Mouse (Mus musculus) olfactory bulb, adult 2 months (tissue): ENCODE results near the gene Hacd2. TPM values are rescaled to one million over a fixed set of nuclear protein-coding genes. Genes with fewer than 3 reads are reported as not detected.

ENCODE experiments used
- H3K27ac ChIP-seq: fragments of 200-500 bp; 2 replicates; pipeline ENCODE4 v1.5.1; 2012; ENCODE audit warnings: low read depth, low read length; ENCODE audit not compliant: insufficient read depth
- H3K4me1 ChIP-seq: fragments of 200-500 bp; 2 replicates; pipeline ENCODE4 v1.6.1; 2012; ENCODE audit warnings: low read length; ENCODE audit not compliant: control insufficient read depth, insufficient read depth
- H3K4me3 ChIP-seq: fragments of 200-500 bp; 2 replicates; pipeline ENCODE4 v1.5.1; 2012; ENCODE audit warnings: mild to moderate bottlenecking, low read depth, low read length, moderate library complexity; ENCODE audit not compliant: insufficient read depth
- CTCF ChIP-seq: fragments of 200-500 bp; IDR thresholded peaks from 2 replicates; pipeline ENCODE4 v1.5.1; 2012; ENCODE audit warnings: low read depth, mild to moderate bottlenecking, low read length, moderate library complexity; ENCODE audit not compliant: insufficient read depth
- POLR2A ChIP-seq: fragments of 200-500 bp; IDR thresholded peaks from 2 replicates; pipeline ENCODE4 v1.6.1; 2012; ENCODE audit warnings: mild to moderate bottlenecking, low read depth, low read length, moderate library complexity; ENCODE audit not compliant: insufficient read depth
- WGBS: fragments of 180-500 bp; shearing (Covaris S2); methylation state at CpG from one replicate; pipeline ENCODE4 v1.1.7; 2018; 5-methylcytosine and 5-hydroxymethylcytosine counted together
- polyA plus RNA-seq: library from polyadenylated mRNA; stranded (reverse); fragments of >200 nt; gene quantifications from 2 replicates; pipeline ENCODE4 v1.2.4, GENCODE M21; 2012; ENCODE audit warnings: low replicate concordance; ENCODE audit not compliant: missing spikeins, insufficient read depth, insufficient read length

Hacd2 gene
- polyA plus RNA-seq, 1 experiment, result not detected

DNA sequence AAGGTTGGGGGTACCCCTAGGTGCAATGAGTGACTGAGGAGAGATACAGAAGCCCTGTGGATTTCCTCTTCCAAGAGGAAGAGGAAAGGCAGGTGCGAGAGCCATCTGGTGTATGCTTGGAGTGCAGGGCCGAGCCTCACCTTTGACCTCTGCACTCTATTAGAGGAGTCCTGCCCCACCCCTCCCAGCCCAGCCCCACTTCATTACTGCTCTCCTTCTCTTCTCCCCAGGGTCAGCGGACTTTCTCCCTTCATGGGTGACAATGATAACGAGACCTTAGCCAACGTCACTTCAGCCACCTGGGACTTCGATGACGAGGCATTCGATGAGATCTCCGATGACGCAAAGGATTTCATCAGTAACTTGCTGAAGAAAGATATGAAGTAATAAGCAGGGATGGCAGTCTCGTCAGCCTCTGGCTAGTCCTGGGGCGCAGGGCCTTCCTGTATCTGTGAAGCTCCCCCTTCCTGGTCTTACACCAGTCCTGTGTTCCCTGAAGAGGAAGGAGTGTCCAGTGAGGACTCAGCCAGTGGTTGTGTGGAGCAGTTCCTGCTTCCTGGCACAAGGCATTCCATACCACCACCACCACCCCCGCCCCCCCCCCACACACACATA, 35.9 kb upstream of the Hacd2 start:
- Histone ChIP-seq H3K4me3 (no peak overlapping the region), H3K27ac (no peak overlapping the region), H3K4me1 (peaks cover under 1% of the 10 kb centered on the region; the same call in 1 of the 2 replicates)
- WGBS, result 98% methylated on average over 13 of the region's 13 CpGs
- TF ChIP-seq POLR2A (no peak), CTCF (no peak)

DNA sequence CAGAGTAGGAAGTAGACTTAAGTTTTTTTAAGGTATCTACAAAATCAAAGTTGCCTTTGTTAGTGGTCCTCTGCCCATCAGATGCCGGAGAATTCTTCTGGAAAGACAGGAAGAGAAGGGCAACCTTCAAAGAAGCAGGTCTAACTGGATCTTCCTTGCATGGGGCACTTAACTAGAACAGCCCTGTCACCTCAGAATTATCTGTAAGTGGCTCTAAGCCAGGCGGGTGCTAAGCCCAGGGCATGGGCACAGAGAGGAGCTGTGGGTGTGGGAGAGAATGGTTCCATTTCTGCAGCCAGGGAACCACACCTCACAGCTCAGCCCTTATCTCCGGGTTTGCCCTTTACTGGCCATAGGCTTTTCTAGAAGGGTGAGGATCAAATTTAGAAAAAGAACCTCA, 30.9 kb upstream of the Hacd2 start:
- no peak for TF ChIP-seq CTCF
- no peak overlapping the region for H3K27ac ChIP-seq
- no peak overlapping the region for H3K4me3 ChIP-seq
- peaks cover 24% of the 10 kb centered on the region for H3K4me1 ChIP-seq
- WGBS, result 88% methylated on average over 3 of the region's 3 CpGs

GRCm38 (mm10) chr16:34992854-34993253, 29.4 kb upstream of the Hacd2 start:
- Histone ChIP-seq H3K4me3 (no peak overlapping the region), H3K4me1 (peaks cover 37% of the 10 kb centered on the region), H3K27ac (peak overlapping the region; percentile 7; the same call in 1 of the 2 replicates)
- TF ChIP-seq CTCF, result no peak
- no peak for TF ChIP-seq POLR2A
- 62% methylated on average over 5 of the region's 5 CpGs for WGBS

- H3K4me3 ChIP-seq, result no peak overlapping the region
- TF ChIP-seq CTCF, result no peak
- TF ChIP-seq POLR2A, result no peak
- H3K4me1 ChIP-seq, result peaks cover 37% of the 10 kb centered on the region
- H3K27ac ChIP-seq, result peak overlapping the region; percentile 59; the same call in 1 of the 2 replicates
- WGBS, result 86% methylated on average over 10 of the region's 10 CpGs
Observed at GRCm38 (mm10) chr16:34993694-34994330, 28.4 kb upstream of the Hacd2 start.

- peaks cover 37% of the 10 kb centered on the region for H3K4me1 ChIP-seq
- H3K27ac ChIP-seq, result peak overlapping the region; percentile 59
- no peak overlapping the region for H3K4me3 ChIP-seq
- TF ChIP-seq CTCF (no peak), POLR2A (no peak)
- WGBS, result 52% methylated on average over 9 of the region's 9 CpGs
Observed at GRCm38 (mm10) chr16:34994641-34995141, 27.5 kb upstream of the Hacd2 start.

DNA sequence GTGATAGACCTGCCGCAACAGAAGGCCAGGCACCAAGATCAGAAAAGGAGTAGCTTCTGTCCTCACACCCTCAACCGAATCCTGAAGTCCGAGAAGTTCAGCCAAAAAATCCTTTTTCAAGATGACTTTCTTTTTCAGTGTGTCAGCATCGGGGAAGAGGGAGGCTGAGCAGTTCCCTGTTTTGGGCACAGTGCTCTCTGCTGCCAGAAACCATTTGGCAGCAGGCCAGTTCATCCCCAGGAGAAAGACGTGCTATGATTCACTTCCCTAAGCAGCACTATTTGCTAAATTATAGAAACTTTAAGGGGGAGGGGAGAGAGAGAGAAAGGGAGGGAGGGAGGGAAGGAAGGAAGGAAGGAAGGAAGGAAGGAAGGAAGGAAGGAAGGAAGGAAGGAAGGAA, 26.1 kb upstream of the Hacd2 start:
- WGBS, result 15% methylated on average over 5 of the region's 5 CpGs
- peaks cover 45% of the 10 kb centered on the region for H3K4me1 ChIP-seq
- peak overlapping the region; percentile 83 for H3K27ac ChIP-seq
- TF ChIP-seq POLR2A (no peak), CTCF (no peak)
- H3K4me3 ChIP-seq, result no peak overlapping the region

- TF ChIP-seq CTCF (no peak), POLR2A (no peak)
- peak overlapping the region; percentile 56 for H3K27ac ChIP-seq
- H3K4me3 ChIP-seq, result no peak overlapping the region
- WGBS, result 75% methylated on average over 4 of the region's 4 CpGs
- peaks cover 45% of the 10 kb centered on the region for H3K4me1 ChIP-seq
Observed at GRCm38 (mm10) chr16:34997052-34997451, 25.2 kb upstream of the Hacd2 start.

DNA sequence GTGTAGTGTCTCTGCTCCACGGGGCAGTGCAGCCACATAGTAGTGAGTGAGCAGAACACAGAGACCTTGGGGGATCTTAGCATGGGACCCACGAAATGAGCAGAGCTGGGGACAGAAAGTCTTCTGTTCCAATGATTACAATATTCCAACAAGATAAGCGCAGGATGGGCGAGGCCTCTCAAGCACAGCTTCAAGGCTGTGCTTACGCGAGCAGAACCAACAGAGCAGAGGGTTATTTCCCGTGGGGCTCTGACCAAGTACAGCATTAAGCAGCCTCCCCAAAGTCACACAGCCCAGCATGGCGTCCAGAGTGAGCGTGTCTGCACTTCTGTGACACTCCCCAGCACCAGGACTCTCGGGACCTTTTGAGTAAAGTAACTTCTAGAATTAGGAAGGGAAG, 24.7 kb upstream of the Hacd2 start:
- TF ChIP-seq POLR2A, result no peak
- TF ChIP-seq CTCF, result no peak
- 83% methylated on average over 10 of the region's 10 CpGs for WGBS
- H3K4me3 ChIP-seq, result no peak overlapping the region
- H3K4me1 ChIP-seq, result peaks cover 45% of the 10 kb centered on the region
- H3K27ac ChIP-seq, result no peak overlapping the region

DNA sequence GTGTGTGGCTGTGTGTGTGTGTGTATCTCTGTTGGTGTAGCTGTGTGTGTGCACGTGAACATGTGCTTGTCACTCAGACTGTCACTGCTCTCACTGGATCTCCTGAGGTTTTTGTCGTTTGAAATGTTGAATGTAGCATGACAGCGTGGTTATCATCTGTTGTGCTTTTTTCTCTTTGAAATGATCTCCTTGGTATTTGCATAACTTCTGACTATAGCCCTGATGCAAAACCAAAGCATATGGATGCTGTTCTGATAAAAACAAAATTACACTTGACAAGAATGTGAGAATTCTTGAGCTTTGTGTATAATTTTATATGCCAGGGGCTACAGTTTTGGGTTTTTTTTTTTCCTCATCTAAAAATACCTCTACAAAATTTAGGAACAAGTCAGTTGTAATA, 23.2 kb upstream of the Hacd2 start:
- Histone ChIP-seq H3K4me3 (no peak overlapping the region), H3K4me1 (peaks cover 39% of the 10 kb centered on the region), H3K27ac (no peak overlapping the region)
- TF ChIP-seq CTCF, result no peak
- no peak for TF ChIP-seq POLR2A
- WGBS, result 76% methylated on average over 3 of the region's 3 CpGs
